Mouse (Mus musculus): Measurements from ENCODE around the gene 4930432M17Rik. TPM values are rescaled to one million over a fixed set of nuclear protein-coding genes. Genes with fewer than 3 reads are reported as not detected.
A peak's percentile ranks its signal among the peaks of the same experiment; 100 is the strongest.

The 4930432M17Rik gene
- polyA plus RNA-seq, 1 experiment from 2014 or later = not detected

DNA sequence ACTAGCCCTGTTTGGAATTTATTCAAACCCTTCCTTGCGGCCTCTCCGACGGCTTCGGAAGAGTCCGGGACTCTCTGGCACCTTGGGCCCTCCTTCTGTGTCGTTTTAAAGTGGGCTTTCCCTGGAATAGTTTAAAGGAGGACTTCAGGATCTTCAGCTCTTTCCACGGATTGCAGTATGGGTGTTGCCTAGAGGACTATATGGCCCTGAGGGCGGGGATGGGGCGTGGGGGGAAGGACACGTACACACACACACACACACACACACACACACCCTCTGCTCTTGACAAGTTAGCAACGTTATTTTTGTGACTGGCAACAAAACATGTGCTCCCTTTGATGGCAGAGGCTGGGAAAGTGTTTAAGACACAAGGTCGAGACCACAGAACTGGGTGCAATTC, 54.0 kb downstream of the 4930432M17Rik start:
- no peaks in the 10 kb centered on the region for H3K9me3 ChIP-seq
- H3K4me2 ChIP-seq = peak overlapping the region; percentile 91
- H3K9ac ChIP-seq = no peak overlapping the region
- no peak for ATAC-seq (ENCODE audit: insufficient read depth, low FRiP score, low read depth)
- 30% methylated on average over 12 of the region's 12 CpGs for WGBS
- no peaks in the 10 kb centered on the region for H3K27me3 ChIP-seq (replicated peaks)
- H3K27ac ChIP-seq = no peak overlapping the region
- H3K36me3 ChIP-seq = no peaks in the 10 kb centered on the region
- H3K4me1 ChIP-seq = peaks cover 13% of the 10 kb centered on the region
- peak overlapping the region; percentile 72 for H3K4me3 ChIP-seq (replicated peaks)

DNA sequence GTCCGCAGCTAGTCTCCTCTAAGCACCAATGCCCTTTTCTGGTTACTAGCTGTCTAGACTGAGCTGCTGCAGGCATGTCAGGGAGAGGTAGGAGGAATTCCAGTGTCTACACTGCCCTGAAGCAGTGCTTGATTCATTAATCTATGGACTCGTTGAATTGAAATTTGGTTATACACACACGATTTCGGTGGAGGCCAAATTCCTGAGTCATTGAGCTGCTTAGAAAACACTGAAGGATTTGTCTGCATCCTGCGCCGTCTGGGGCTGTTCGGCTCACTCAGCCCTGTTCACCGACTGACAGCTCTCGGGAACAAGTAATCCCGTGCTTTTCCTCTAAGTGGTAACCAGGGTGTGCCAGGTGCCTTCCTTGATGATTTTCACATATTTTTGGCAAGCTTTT, 55.1 kb downstream of the 4930432M17Rik start:
- no peak for ATAC-seq (ENCODE audit: insufficient read depth, low FRiP score, low read depth)
- no peaks in the 10 kb centered on the region for H3K36me3 ChIP-seq
- no peaks in the 10 kb centered on the region for H3K9me3 ChIP-seq
- no peak overlapping the region for H3K27ac ChIP-seq
- H3K4me3 ChIP-seq (replicated peaks) = no peak overlapping the region
- H3K4me2 ChIP-seq = no peak overlapping the region
- no peak overlapping the region for H3K9ac ChIP-seq
- WGBS = 70% methylated on average over 10 of the region's 10 CpGs
- no peaks in the 10 kb centered on the region for H3K27me3 ChIP-seq (replicated peaks)
- peaks cover 13% of the 10 kb centered on the region for H3K4me1 ChIP-seq

DNA sequence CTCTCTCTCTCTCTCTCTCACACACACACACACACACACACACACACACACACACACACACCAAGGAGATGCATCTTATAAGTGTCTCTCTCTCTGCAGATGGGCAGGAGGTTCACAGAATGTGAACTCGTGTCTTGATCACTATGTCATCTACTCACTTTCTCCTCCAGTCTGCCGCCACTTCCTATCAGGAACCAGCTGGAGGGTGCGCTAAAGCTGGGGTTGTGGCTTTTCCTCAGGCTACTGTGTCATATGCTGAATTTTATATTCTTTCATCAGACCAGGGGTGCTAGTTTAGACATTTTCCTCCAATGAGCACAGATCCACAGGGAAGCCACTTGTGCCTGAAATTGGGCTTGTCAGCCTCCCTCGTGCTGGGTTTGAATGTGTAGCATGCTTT, 59.1 kb downstream of the 4930432M17Rik start:
- no peak for ATAC-seq (ENCODE audit: insufficient read depth, low FRiP score, low read depth)
- Histone ChIP-seq H3K4me3 (replicated peaks) (no peak overlapping the region), H3K4me2 (no peak overlapping the region), H3K9me3 (no peaks in the 10 kb centered on the region), H3K27me3 (replicated peaks) (no peaks in the 10 kb centered on the region), H3K36me3 (peaks cover 5% of the 10 kb centered on the region; the same call in 1 of the 2 replicates), H3K9ac (no peak overlapping the region), H3K27ac (no peak overlapping the region), H3K4me1 (no peaks in the 10 kb centered on the region)
- 80% methylated on average over 4 of the region's 4 CpGs for WGBS

Other genes starting within 250 kb of the 4930432M17Rik start
- 522 and 525 TPM in 2 replicates for gene Cnn3, start 244.3 kb upstream of the 4930432M17Rik start, polyA plus RNA-seq (2015; fragmentation: Nextera tagmentation; extraction: Ambion mirVana)
- 35.4 and 46.9 TPM in 2 replicates for gene Slc44a3, start 138.4 kb upstream of the 4930432M17Rik start, polyA plus RNA-seq (2015; fragmentation: Nextera tagmentation; extraction: Ambion mirVana)
- 30.9 and 31.5 TPM in 2 replicates for gene F3, start 52.8 kb downstream of the 4930432M17Rik start, polyA plus RNA-seq (2015; fragmentation: Nextera tagmentation; extraction: Ambion mirVana)
- 73.9 and 77.5 TPM in 2 replicates for gene Abcd3, start 144.5 kb downstream of the 4930432M17Rik start, polyA plus RNA-seq (2015; fragmentation: Nextera tagmentation; extraction: Ambion mirVana)